Mouse (Mus musculus): ENCODE results near the gene Irf2. TPM values are rescaled to one million over a fixed set of nuclear protein-coding genes. Genes with fewer than 3 reads are reported as not detected.

Gene Irf2
- polyA plus RNA-seq, 1 experiment from 2014 or later = 11.1 TPM

GRCm38 (mm10) chr8:46791664-46792371, 52.3 kb downstream of the Irf2 start:
- Histone ChIP-seq H3K27ac (ENCODE audit: low read depth, low read length) (no peak overlapping the region), H3K9ac (ENCODE audit: low read depth, low read length) (no peak overlapping the region), H3K36me3 (ENCODE audit: control insufficient read depth, insufficient read depth, low read length) (no peaks in the 10 kb centered on the region), H3K4me3 (ENCODE audit: low read depth, low read length) (no peak overlapping the region), H3K4me1 (replicated peaks; ENCODE audit: control insufficient read depth, insufficient read depth, low read length) (no peaks in the 10 kb centered on the region), H3K4me2 (replicated peaks; ENCODE audit: low read depth, low read length) (no peak overlapping the region), H3K9me3 (ENCODE audit: control insufficient read depth, low read length) (no peaks in the 10 kb centered on the region), H3K27me3 (ENCODE audit: control insufficient read depth, insufficient read depth, low read length) (no peaks in the 10 kb centered on the region)
- WGBS = 85% methylated on average over 5 of the region's 5 CpGs
- DNase-seq (ENCODE audit: low spot score) (no peak), ATAC-seq (ENCODE audit: low FRiP score) (no peak)

GRCm38 (mm10) chr8:46792653-46793052, 53.1 kb downstream of the Irf2 start:
- Histone ChIP-seq H3K27me3 (ENCODE audit: control insufficient read depth, insufficient read depth, low read length) (no peaks in the 10 kb centered on the region), H3K36me3 (ENCODE audit: control insufficient read depth, insufficient read depth, low read length) (no peaks in the 10 kb centered on the region), H3K4me2 (replicated peaks; ENCODE audit: low read depth, low read length) (no peak overlapping the region), H3K9ac (ENCODE audit: low read depth, low read length) (no peak overlapping the region), H3K4me1 (replicated peaks; ENCODE audit: control insufficient read depth, insufficient read depth, low read length) (no peaks in the 10 kb centered on the region), H3K27ac (ENCODE audit: low read depth, low read length) (no peak overlapping the region), H3K9me3 (ENCODE audit: control insufficient read depth, low read length) (no peaks in the 10 kb centered on the region), H3K4me3 (ENCODE audit: low read depth, low read length) (no peak overlapping the region)
- no peak for ATAC-seq (ENCODE audit: low FRiP score)
- DNase-seq (ENCODE audit: low spot score) = no peak
- 81% methylated on average over 2 of the region's 2 CpGs for WGBS

- WGBS = 96% methylated on average over 14 of the region's 14 CpGs
- Histone ChIP-seq H3K4me3 (ENCODE audit: low read depth, low read length) (no peak overlapping the region), H3K36me3 (ENCODE audit: control insufficient read depth, insufficient read depth, low read length) (no peaks in the 10 kb centered on the region), H3K27me3 (ENCODE audit: control insufficient read depth, insufficient read depth, low read length) (no peaks in the 10 kb centered on the region), H3K27ac (ENCODE audit: low read depth, low read length) (no peak overlapping the region), H3K9me3 (ENCODE audit: control insufficient read depth, low read length) (no peaks in the 10 kb centered on the region), H3K4me2 (replicated peaks; ENCODE audit: low read depth, low read length) (no peak overlapping the region), H3K9ac (ENCODE audit: low read depth, low read length) (no peak overlapping the region), H3K4me1 (replicated peaks; ENCODE audit: control insufficient read depth, insufficient read depth, low read length) (no peaks in the 10 kb centered on the region)
- no peak for DNase-seq (ENCODE audit: low spot score)
- no peak for ATAC-seq (ENCODE audit: low FRiP score)
Observed at GRCm38 (mm10) chr8:46793248-46793647, 53.7 kb downstream of the Irf2 start.

GRCm38 (mm10) chr8:46794317-46794716, 54.8 kb downstream of the Irf2 start:
- no peak for ATAC-seq (ENCODE audit: low FRiP score)

GRCm38 (mm10) chr8:46799212-46799611, 59.7 kb downstream of the Irf2 start:
- ATAC-seq (ENCODE audit: low FRiP score) (no peak), DNase-seq (ENCODE audit: low spot score) (no peak)
- Histone ChIP-seq H3K36me3 (ENCODE audit: control insufficient read depth, insufficient read depth, low read length) (no peaks in the 10 kb centered on the region), H3K4me2 (replicated peaks; ENCODE audit: low read depth, low read length) (no peak overlapping the region), H3K27me3 (ENCODE audit: control insufficient read depth, insufficient read depth, low read length) (no peaks in the 10 kb centered on the region), H3K4me3 (ENCODE audit: low read depth, low read length) (no peak overlapping the region), H3K9ac (ENCODE audit: low read depth, low read length) (no peak overlapping the region), H3K4me1 (replicated peaks; ENCODE audit: control insufficient read depth, insufficient read depth, low read length) (no peaks in the 10 kb centered on the region), H3K9me3 (ENCODE audit: control insufficient read depth, low read length) (no peaks in the 10 kb centered on the region), H3K27ac (ENCODE audit: low read depth, low read length) (no peak overlapping the region)
- WGBS = 97% methylated on average over 5 of the region's 5 CpGs

More at GRCm38 (mm10) chr8:46794317-46794716, 54.8 kb downstream of the Irf2 start:
- Histone ChIP-seq H3K4me3 (ENCODE audit: low read depth, low read length) (no peak overlapping the region), H3K27me3 (ENCODE audit: control insufficient read depth, insufficient read depth, low read length) (no peaks in the 10 kb centered on the region), H3K4me2 (replicated peaks; ENCODE audit: low read depth, low read length) (no peak overlapping the region), H3K36me3 (ENCODE audit: control insufficient read depth, insufficient read depth, low read length) (no peaks in the 10 kb centered on the region), H3K9ac (ENCODE audit: low read depth, low read length) (no peak overlapping the region), H3K27ac (ENCODE audit: low read depth, low read length) (no peak overlapping the region), H3K9me3 (ENCODE audit: control insufficient read depth, low read length) (no peaks in the 10 kb centered on the region), H3K4me1 (replicated peaks; ENCODE audit: control insufficient read depth, insufficient read depth, low read length) (no peaks in the 10 kb centered on the region)
- DNase-seq (ENCODE audit: low spot score) = no peak
- 92% methylated on average over 5 of the region's 5 CpGs for WGBS

- Histone ChIP-seq H3K4me2 (replicated peaks; ENCODE audit: low read depth, low read length) (no peak overlapping the region), H3K4me1 (replicated peaks; ENCODE audit: control insufficient read depth, insufficient read depth, low read length) (no peaks in the 10 kb centered on the region), H3K9ac (ENCODE audit: low read depth, low read length) (no peak overlapping the region), H3K27ac (ENCODE audit: low read depth, low read length) (no peak overlapping the region), H3K27me3 (ENCODE audit: control insufficient read depth, insufficient read depth, low read length) (no peaks in the 10 kb centered on the region), H3K9me3 (ENCODE audit: control insufficient read depth, low read length) (no peaks in the 10 kb centered on the region), H3K4me3 (ENCODE audit: low read depth, low read length) (no peak overlapping the region), H3K36me3 (ENCODE audit: control insufficient read depth, insufficient read depth, low read length) (no peaks in the 10 kb centered on the region)
- DNase-seq (ENCODE audit: low spot score) (no peak), ATAC-seq (ENCODE audit: low FRiP score) (no peak)
- WGBS = 85% methylated on average over 2 of the region's 2 CpGs
Observed at GRCm38 (mm10) chr8:46799706-46800105, 60.2 kb downstream of the Irf2 start.

- Histone ChIP-seq H3K4me3 (ENCODE audit: low read depth, low read length) (no peak overlapping the region), H3K9me3 (ENCODE audit: control insufficient read depth, low read length) (no peaks in the 10 kb centered on the region), H3K27me3 (ENCODE audit: control insufficient read depth, insufficient read depth, low read length) (no peaks in the 10 kb centered on the region), H3K4me1 (replicated peaks; ENCODE audit: control insufficient read depth, insufficient read depth, low read length) (no peaks in the 10 kb centered on the region), H3K4me2 (replicated peaks; ENCODE audit: low read depth, low read length) (no peak overlapping the region), H3K27ac (ENCODE audit: low read depth, low read length) (no peak overlapping the region), H3K36me3 (ENCODE audit: control insufficient read depth, insufficient read depth, low read length) (no peaks in the 10 kb centered on the region), H3K9ac (ENCODE audit: low read depth, low read length) (no peak overlapping the region)
- WGBS = 73% methylated on average over 1 of the region's 1 CpGs
- ATAC-seq (ENCODE audit: low FRiP score) (no peak), DNase-seq (ENCODE audit: low spot score) (no peak)
Observed at GRCm38 (mm10) chr8:46801153-46801684, 61.7 kb downstream of the Irf2 start.

GRCm38 (mm10) chr8:46802009-46802408, 62.5 kb downstream of the Irf2 start:
- Histone ChIP-seq H3K9me3 (ENCODE audit: control insufficient read depth, low read length) (no peaks in the 10 kb centered on the region), H3K9ac (ENCODE audit: low read depth, low read length) (no peak overlapping the region), H3K27ac (ENCODE audit: low read depth, low read length) (no peak overlapping the region), H3K4me3 (ENCODE audit: low read depth, low read length) (no peak overlapping the region), H3K27me3 (ENCODE audit: control insufficient read depth, insufficient read depth, low read length) (no peaks in the 10 kb centered on the region), H3K36me3 (ENCODE audit: control insufficient read depth, insufficient read depth, low read length) (0 out of 2 replicates have a peak, but pooled peaks cover 5% of the 10 kb centered on the region), H3K4me2 (replicated peaks; ENCODE audit: low read depth, low read length) (no peak overlapping the region), H3K4me1 (replicated peaks; ENCODE audit: control insufficient read depth, insufficient read depth, low read length) (no peaks in the 10 kb centered on the region)
- 83% methylated on average over 2 of the region's 2 CpGs for WGBS
- DNase-seq (ENCODE audit: low spot score) (no peak), ATAC-seq (ENCODE audit: low FRiP score) (no peak)

GRCm38 (mm10) chr8:46804721-46805120, 65.2 kb downstream of the Irf2 start:
- Histone ChIP-seq H3K4me3 (ENCODE audit: low read depth, low read length) (no peak overlapping the region), H3K27ac (ENCODE audit: low read depth, low read length) (no peak overlapping the region), H3K9ac (ENCODE audit: low read depth, low read length) (no peak overlapping the region), H3K36me3 (ENCODE audit: control insufficient read depth, insufficient read depth, low read length) (peaks cover 8% of the 10 kb centered on the region; the same call in 1 of the 2 replicates), H3K9me3 (ENCODE audit: control insufficient read depth, low read length) (no peaks in the 10 kb centered on the region), H3K4me2 (replicated peaks; ENCODE audit: low read depth, low read length) (no peak overlapping the region), H3K4me1 (replicated peaks; ENCODE audit: control insufficient read depth, insufficient read depth, low read length) (no peaks in the 10 kb centered on the region), H3K27me3 (ENCODE audit: control insufficient read depth, insufficient read depth, low read length) (no peaks in the 10 kb centered on the region)
- WGBS = 91% methylated on average over 5 of the region's 5 CpGs
- DNase-seq (ENCODE audit: low spot score) = no peak
- ATAC-seq (ENCODE audit: low FRiP score) = no peak

Data from hindbrain, embryonic 11.5 days (tissue).